ENCODE assay signal across 8 mouse cellular contexts in the genomic region with DNA sequence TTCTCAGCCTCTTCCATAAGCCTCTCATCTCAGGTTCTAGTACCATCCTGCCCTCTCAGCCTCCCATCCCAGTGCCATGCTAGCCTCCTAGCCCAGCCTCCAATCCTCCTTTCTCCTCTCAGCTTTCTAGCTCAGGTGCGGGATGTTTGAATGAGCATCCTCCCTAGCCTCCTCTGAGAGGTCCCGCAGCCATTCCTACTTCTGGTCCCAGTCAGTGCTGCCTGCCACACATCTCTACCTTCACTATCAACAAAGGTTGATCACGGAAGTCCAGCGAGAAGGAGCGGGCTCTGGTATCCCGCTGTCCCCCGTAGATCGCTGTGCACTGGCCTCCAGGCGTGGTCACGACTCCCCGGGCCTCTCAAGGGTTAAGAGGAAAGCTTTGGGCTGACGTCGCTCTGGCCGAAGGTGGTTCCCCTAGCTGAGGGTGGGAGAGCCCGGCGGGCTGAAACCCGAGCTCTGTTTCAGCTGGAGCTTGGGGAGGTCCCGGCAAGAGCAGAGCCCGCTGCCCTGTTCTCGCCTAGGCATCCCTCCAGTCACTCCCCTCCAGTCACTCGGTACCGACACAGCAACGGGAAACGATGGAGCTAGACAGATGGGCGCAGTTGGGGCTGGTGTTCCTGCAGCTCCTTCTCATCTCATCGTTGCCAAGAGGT. TPM values are rescaled to one million over a fixed set of nuclear protein-coding genes. Genes with fewer than 3 reads are reported as not detected.
DNase-seq lines count a peak whose midpoint lies in the region; ATAC-seq and TF ChIP-seq lines count a peak whose summit lies in the region.

Pamr1 (plus strand) TSS at position 402 of the 656 bp plus-strand sequence.

- H3K27me3 ChIP-seq in liver, embryonic 14.5 days (ENCODE audit: control insufficient read depth, insufficient read depth, low read length): no peaks in the 10 kb centered on the region; the same call in 1 of the 2 replicates

- 0 out of 2 replicates have a peak, but pooled peaks have one; percentile 25 for ATAC-seq in common myeloid progenitor, adult 5-6 weeks (replicated peaks; ENCODE audit: low read depth, poor library complexity, severe bottlenecking)
- peak; percentile 31; the same call in 1 of the 2 replicates for ATAC-seq in liver, embryonic 14.5 days (ENCODE audit: insufficient read depth)

- H3K4me3 ChIP-seq in liver, embryonic 14.5 days (ENCODE audit: insufficient read depth in 1 of 2, low read depth in 2 of 2, low read length in 2 of 2): peak within 1 kb of the TSS; percentile 24 to 47
- H3K4me3 ChIP-seq in olfactory bulb, adult 2 months (ENCODE audit: insufficient read depth, low read depth, low read length): peak within 1 kb of the TSS; percentile 41

- no peak within 1 kb of the TSS for H3K27ac ChIP-seq in liver, embryonic 14.5 days
- H3K27ac ChIP-seq in olfactory bulb, adult 2 months (ENCODE audit: insufficient read depth, low read depth, low read length): no peak within 1 kb of the TSS

- H3K9ac ChIP-seq in liver, embryonic 14.5 days (replicated peaks): no peak within 1 kb of the TSS

- peak in 1 of 2 experiments; percentile 23 for DNase-seq in frontal cortex, adult 2 months (ENCODE audit: extremely low spot score in 1 of 2, low spot score in 1 of 2)
- DNase-seq in frontal cortex, postnatal 25 days (ENCODE audit: low spot score in 2 of 2): no peak
- DNase-seq in gastrocnemius, postnatal 36 days: peak; percentile 14 to 26
- peak; percentile 7 for DNase-seq in kidney, adult 9 months
- no peak for DNase-seq in liver, embryonic 14.5 days (ENCODE audit: low read depth in 3 of 3, low spot score in 3 of 3)
- DNase-seq in thymus, postnatal 0 days (ENCODE audit: low spot score): no peak

- TF ChIP-seq POLR2A in olfactory bulb, adult 2 months (IDR thresholded peaks at IDR 0.05; ENCODE audit: insufficient read depth, low read depth, low read length): no peak

- WGBS in liver, embryonic 14.5 days (ENCODE audit: insufficient replicate concordance): 4% methylated on average over 26 of the region's 26 CpGs
- 3% methylated on average over 26 of the region's 26 CpGs for WGBS in olfactory bulb, adult 2 months

- no peak for TF ChIP-seq CTCF in liver, embryonic 14.5 days (IDR thresholded peaks at IDR 0.05; ENCODE audit: low read depth)
- no peak for TF ChIP-seq CTCF in olfactory bulb, adult 2 months (IDR thresholded peaks at IDR 0.05; ENCODE audit: insufficient read depth, low read depth, low read length)

- H3K4me2 ChIP-seq in liver, embryonic 14.5 days (ENCODE audit: low read depth): peak within 1 kb of the TSS; percentile 42

- TF ChIP-seq EP300 in liver, embryonic 14.5 days (IDR thresholded peaks at IDR 0.05; ENCODE audit: low read depth): no peak

- peaks cover 0 to 10% of the 10 kb centered on the region in 2 experiments; a peak in 2 of 4 replicates for H3K4me1 ChIP-seq in liver, embryonic 14.5 days (replicated peaks; ENCODE audit: control insufficient read depth in 2 of 2, insufficient read depth in 2 of 2, low read length in 1 of 2)
- peaks cover 11% of the 10 kb centered on the region for H3K4me1 ChIP-seq in olfactory bulb, adult 2 months (ENCODE audit: control insufficient read depth, insufficient read depth, low read length)

- intact Hi-C loops in gastrocnemius, postnatal 36 days (cut with DNase I): no loop called here

- H3K9me3 ChIP-seq in liver, embryonic 14.5 days (ENCODE audit: control insufficient read depth, low read length): no peaks in the 10 kb centered on the region

- H3K36me3 ChIP-seq in liver, embryonic 14.5 days (replicated peaks; ENCODE audit: control insufficient read depth, insufficient read depth, low read depth): no peaks in the 10 kb centered on the region

RNA-seq across cellular contexts. Expression of gene Pamr1, which starts in this region (rescaled TPM):
- polyA plus RNA-seq in frontal cortex, adult 2 months (2012; rRNA removed): 31.8 and 32.9 TPM in 2 replicates
- not detected in 2 replicates for total RNA-seq in common myeloid progenitor, adult 5-6 weeks (2017)
- total RNA-seq in gastrocnemius, postnatal 36 days (2021): 1 to 10 TPM; 3.8 TPM
- 2.2 and 3.1 TPM in 2 replicates for polyA plus RNA-seq in liver, embryonic 14.5 days (2012; rRNA removed)
- polyA plus RNA-seq in liver, embryonic 14.5 days (2014; fragmentation: Nextera tagmentation; extraction: Ambion mirVana): 4.3 and 4.9 TPM in 2 replicates
- not detected in 2 replicates for polyA plus RNA-seq in olfactory bulb, adult 2 months (2012; ENCODE audit: insufficient read depth, insufficient read length, low replicate concordance, missing spikeins)
- 4.4 and 5.5 TPM in 2 replicates for polyA plus RNA-seq in thymus, postnatal 0 days (2015; fragmentation: Nextera tagmentation; extraction: Ambion mirVana)

Comparison
In these comparisons a context has a peak if more than half of its experiments do, and no peak if none do; other contexts are left out.
1. Peak in ATAC-seq in common myeloid progenitor, adult 5-6 weeks; RNA of the gene not detected or under 1 TPM.
2. DNase-seq: peak in gastrocnemius, postnatal 36 days (2 of 2) and kidney, adult 9 months (single experiment); none in frontal cortex, postnatal 25 days (0 of 2), liver, embryonic 14.5 days (0 of 3) and thymus, postnatal 0 days (single experiment).